Mouse (Mus musculus): ENCODE data around the gene Khdc3. TPM values are rescaled to one million over a fixed set of nuclear protein-coding genes. Genes with fewer than 3 reads are reported as not detected.
"Not testable (repeated sequence)": the region's sequence is repeated elsewhere in the genome, so short reads cannot be mapped to it uniquely, and the experiment has no call there.

Gene Khdc3
- polyA plus RNA-seq, 1 experiment from 2014 or later = not detected

GRCm38 (mm10) chr9:73073169-73073568, 28.5 kb upstream of the Khdc3 start:
- Histone ChIP-seq H3K36me3 (ENCODE audit: control insufficient read depth, insufficient read depth) (no peaks in the 10 kb centered on the region), H3K9ac (replicated peaks; ENCODE audit: low read depth, low read length) (no peak overlapping the region), H3K4me3 (replicated peaks; ENCODE audit: low read length) (no peak overlapping the region), H3K27ac (ENCODE audit: low read length) (no peak overlapping the region), H3K9me3 (ENCODE audit: control insufficient read depth, low read length) (no peaks in the 10 kb centered on the region), H3K4me1 (replicated peaks; ENCODE audit: control insufficient read depth, insufficient read depth, low read length) (no peaks in the 10 kb centered on the region), H3K4me2 (ENCODE audit: low read length) (no peak overlapping the region), H3K27me3 (replicated peaks; ENCODE audit: control insufficient read depth, insufficient read depth, low read length) (no peaks in the 10 kb centered on the region)
- WGBS = 96% methylated on average over 5 of the region's 5 CpGs
- no peak for ATAC-seq

- not testable (repeated sequence) for H3K27me3 ChIP-seq (replicated peaks; ENCODE audit: control insufficient read depth, insufficient read depth, low read length); H3K9ac ChIP-seq (replicated peaks; ENCODE audit: low read depth, low read length); H3K4me3 ChIP-seq (replicated peaks; ENCODE audit: low read length); ATAC-seq; H3K4me2 ChIP-seq (ENCODE audit: low read length); H3K4me1 ChIP-seq (replicated peaks; ENCODE audit: control insufficient read depth, insufficient read depth, low read length); H3K36me3 ChIP-seq (ENCODE audit: control insufficient read depth, insufficient read depth); H3K9me3 ChIP-seq (ENCODE audit: control insufficient read depth, low read length); H3K27ac ChIP-seq (ENCODE audit: low read length)
- 87% methylated on average over 11 of the region's 12 CpGs for WGBS
Observed at GRCm38 (mm10) chr9:73079349-73079748, 22.3 kb upstream of the Khdc3 start.

GRCm38 (mm10) chr9:73079801-73080325, 21.8 kb upstream of the Khdc3 start:
- Histone ChIP-seq H3K36me3 (ENCODE audit: control insufficient read depth, insufficient read depth) (no peaks in the 10 kb centered on the region), H3K4me2 (ENCODE audit: low read length) (no peak overlapping the region), H3K9me3 (ENCODE audit: control insufficient read depth, low read length) (no peaks in the 10 kb centered on the region), H3K27ac (ENCODE audit: low read length) (no peak overlapping the region), H3K9ac (replicated peaks; ENCODE audit: low read depth, low read length) (no peak overlapping the region), H3K4me3 (replicated peaks; ENCODE audit: low read length) (no peak overlapping the region), H3K27me3 (replicated peaks; ENCODE audit: control insufficient read depth, insufficient read depth, low read length) (no peaks in the 10 kb centered on the region), H3K4me1 (replicated peaks; ENCODE audit: control insufficient read depth, insufficient read depth, low read length) (no peaks in the 10 kb centered on the region)
- ATAC-seq = no peak
- WGBS = 40% methylated on average over 7 of the region's 7 CpGs

DNA sequence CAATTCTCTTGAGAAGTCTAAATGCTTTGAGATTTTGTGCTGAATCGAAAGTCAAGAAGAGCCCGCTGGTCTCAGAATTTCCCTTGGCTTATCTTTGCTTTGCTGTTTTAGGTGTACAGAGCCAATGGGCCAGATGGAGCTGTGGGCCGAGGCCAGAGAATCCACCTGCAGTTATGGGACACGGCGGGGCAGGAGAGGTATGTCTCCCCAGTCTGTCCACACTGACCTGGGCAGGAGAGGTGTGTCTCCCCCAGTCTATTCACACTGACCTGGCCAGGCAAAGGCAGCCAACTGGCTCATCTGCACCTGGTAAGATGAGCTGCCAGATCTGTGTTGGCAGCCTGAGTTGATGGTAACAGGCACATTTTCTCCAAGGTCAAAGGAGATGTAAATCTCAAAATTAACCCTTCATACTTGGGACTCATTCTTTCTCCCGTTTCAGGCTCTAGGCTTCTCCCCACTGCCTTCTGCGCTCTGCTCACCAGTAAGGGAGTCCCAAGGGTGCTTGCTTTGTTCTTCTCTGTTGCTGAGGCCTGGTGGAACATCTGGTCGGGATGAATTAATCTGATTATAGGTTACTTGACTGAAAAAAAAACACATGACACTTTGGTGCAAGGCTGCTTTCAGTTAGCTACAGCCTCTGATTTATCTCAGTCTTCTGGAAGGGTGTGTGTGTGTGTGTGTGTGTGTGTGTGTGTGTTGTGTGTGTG, 19.2 kb upstream of the Khdc3 start:
- no peak overlapping the region for H3K4me2 ChIP-seq (ENCODE audit: low read length)
- 77% methylated on average over 8 of the region's 8 CpGs for WGBS
- H3K4me1 ChIP-seq (replicated peaks; ENCODE audit: control insufficient read depth, insufficient read depth, low read length) = no peaks in the 10 kb centered on the region
- ATAC-seq = no peak
- no peaks in the 10 kb centered on the region for H3K9me3 ChIP-seq (ENCODE audit: control insufficient read depth, low read length)
- no peak overlapping the region for H3K27ac ChIP-seq (ENCODE audit: low read length)
- H3K4me3 ChIP-seq (replicated peaks; ENCODE audit: low read length) = no peak overlapping the region
- H3K27me3 ChIP-seq (replicated peaks; ENCODE audit: control insufficient read depth, insufficient read depth, low read length) = no peaks in the 10 kb centered on the region
- H3K9ac ChIP-seq (replicated peaks; ENCODE audit: low read depth, low read length) = no peak overlapping the region
- no peaks in the 10 kb centered on the region for H3K36me3 ChIP-seq (ENCODE audit: control insufficient read depth, insufficient read depth)

DNA sequence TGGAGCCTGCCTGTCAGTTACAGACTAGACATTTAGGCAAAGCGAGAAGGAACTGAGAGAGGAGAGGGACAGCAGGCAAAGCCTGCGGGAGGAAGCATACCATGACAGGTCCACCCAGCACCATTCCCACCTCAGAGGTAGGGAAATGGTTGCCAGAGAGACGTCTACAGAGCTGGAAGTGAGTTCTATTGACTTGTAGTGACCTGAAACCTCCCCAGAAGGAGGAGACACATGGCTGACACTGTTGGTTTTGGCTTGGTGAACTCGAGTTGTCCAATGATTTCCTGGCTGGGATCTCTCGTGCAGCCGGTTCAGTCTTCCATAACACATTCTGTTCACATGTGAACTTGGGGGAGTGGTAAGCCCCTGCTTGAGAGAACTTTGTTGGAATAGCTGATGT, 17.7 kb upstream of the Khdc3 start:
- Histone ChIP-seq H3K4me1 (replicated peaks; ENCODE audit: control insufficient read depth, insufficient read depth, low read length) (no peaks in the 10 kb centered on the region), H3K36me3 (ENCODE audit: control insufficient read depth, insufficient read depth) (no peaks in the 10 kb centered on the region), H3K4me2 (ENCODE audit: low read length) (no peak overlapping the region), H3K27ac (ENCODE audit: low read length) (no peak overlapping the region), H3K27me3 (replicated peaks; ENCODE audit: control insufficient read depth, insufficient read depth, low read length) (no peaks in the 10 kb centered on the region), H3K4me3 (replicated peaks; ENCODE audit: low read length) (no peak overlapping the region), H3K9ac (replicated peaks; ENCODE audit: low read depth, low read length) (no peak overlapping the region), H3K9me3 (ENCODE audit: control insufficient read depth, low read length) (no peaks in the 10 kb centered on the region)
- 79% methylated on average over 6 of the region's 6 CpGs for WGBS
- ATAC-seq = no peak

DNA sequence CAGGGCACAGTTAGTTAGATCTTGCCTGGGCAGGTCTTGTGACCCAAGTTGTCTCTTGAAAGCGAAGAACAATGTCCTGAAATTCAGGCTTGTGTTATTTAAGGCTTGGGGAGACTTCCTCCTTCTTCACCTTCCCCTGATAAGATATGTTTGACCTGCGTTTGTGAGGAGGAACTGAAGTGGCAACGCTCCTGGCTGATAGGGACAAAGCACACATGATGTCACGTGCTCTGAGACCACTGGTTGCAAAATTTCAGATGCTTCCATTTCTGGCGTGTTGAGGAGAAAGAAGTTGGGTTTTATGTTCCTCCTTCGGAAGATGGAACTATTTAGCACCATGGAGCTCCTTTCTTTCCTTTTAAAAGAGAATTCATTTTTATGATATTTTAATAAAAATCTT, 15.8 kb upstream of the Khdc3 start:
- 83% methylated on average over 6 of the region's 6 CpGs for WGBS
- H3K4me2 ChIP-seq (ENCODE audit: low read length) = no peak overlapping the region
- no peaks in the 10 kb centered on the region for H3K27me3 ChIP-seq (replicated peaks; ENCODE audit: control insufficient read depth, insufficient read depth, low read length)

GRCm38 (mm10) chr9:73087121-73087520, 14.5 kb upstream of the Khdc3 start:
- WGBS = 66% methylated on average over 8 of the region's 8 CpGs
- Histone ChIP-seq H3K4me3 (replicated peaks; ENCODE audit: low read length) (no peak overlapping the region), H3K27ac (ENCODE audit: low read length) (no peak overlapping the region), H3K4me2 (ENCODE audit: low read length) (no peak overlapping the region), H3K4me1 (replicated peaks; ENCODE audit: control insufficient read depth, insufficient read depth, low read length) (no peaks in the 10 kb centered on the region), H3K9me3 (ENCODE audit: control insufficient read depth, low read length) (no peaks in the 10 kb centered on the region), H3K36me3 (ENCODE audit: control insufficient read depth, insufficient read depth) (no peaks in the 10 kb centered on the region), H3K27me3 (replicated peaks; ENCODE audit: control insufficient read depth, insufficient read depth, low read length) (no peaks in the 10 kb centered on the region), H3K9ac (replicated peaks; ENCODE audit: low read depth, low read length) (no peak overlapping the region)
- ATAC-seq = no peak

More for the DNA sequence above, 15.8 kb upstream of the Khdc3 start:
- Histone ChIP-seq H3K27ac (ENCODE audit: low read length) (no peak overlapping the region), H3K36me3 (ENCODE audit: control insufficient read depth, insufficient read depth) (no peaks in the 10 kb centered on the region), H3K9ac (replicated peaks; ENCODE audit: low read depth, low read length) (no peak overlapping the region), H3K4me1 (replicated peaks; ENCODE audit: control insufficient read depth, insufficient read depth, low read length) (no peaks in the 10 kb centered on the region), H3K9me3 (ENCODE audit: control insufficient read depth, low read length) (no peaks in the 10 kb centered on the region), H3K4me3 (replicated peaks; ENCODE audit: low read length) (no peak overlapping the region)
- ATAC-seq = no peak

GRCm38 (mm10) chr9:73087581-73087980, 14.1 kb upstream of the Khdc3 start:
- no peak overlapping the region for H3K4me3 ChIP-seq (replicated peaks; ENCODE audit: low read length)
- 81% methylated on average over 5 of the region's 5 CpGs for WGBS
- ATAC-seq = no peak

GRCm38 (mm10) chr9:73089222-73089920, 12.3 kb upstream of the Khdc3 start:
- WGBS = 79% methylated on average over 16 of the region's 16 CpGs
- Histone ChIP-seq H3K4me3 (replicated peaks; ENCODE audit: low read length) (no peak overlapping the region), H3K36me3 (ENCODE audit: control insufficient read depth, insufficient read depth) (no peaks in the 10 kb centered on the region), H3K4me2 (ENCODE audit: low read length) (no peak overlapping the region), H3K9ac (replicated peaks; ENCODE audit: low read depth, low read length) (no peak overlapping the region), H3K27ac (ENCODE audit: low read length) (no peak overlapping the region), H3K27me3 (replicated peaks; ENCODE audit: control insufficient read depth, insufficient read depth, low read length) (no peaks in the 10 kb centered on the region), H3K4me1 (replicated peaks; ENCODE audit: control insufficient read depth, insufficient read depth, low read length) (no peaks in the 10 kb centered on the region; the same call in 1 of the 2 replicates), H3K9me3 (ENCODE audit: control insufficient read depth, low read length) (no peaks in the 10 kb centered on the region)
- ATAC-seq = no peak

More at GRCm38 (mm10) chr9:73087581-73087980, 14.1 kb upstream of the Khdc3 start:
- H3K9ac ChIP-seq (replicated peaks; ENCODE audit: low read depth, low read length) = no peak overlapping the region
- H3K27ac ChIP-seq (ENCODE audit: low read length) = no peak overlapping the region
- no peaks in the 10 kb centered on the region for H3K27me3 ChIP-seq (replicated peaks; ENCODE audit: control insufficient read depth, insufficient read depth, low read length)
- H3K36me3 ChIP-seq (ENCODE audit: control insufficient read depth, insufficient read depth) = no peaks in the 10 kb centered on the region
- no peaks in the 10 kb centered on the region for H3K4me1 ChIP-seq (replicated peaks; ENCODE audit: control insufficient read depth, insufficient read depth, low read length)
- no peak overlapping the region for H3K4me2 ChIP-seq (ENCODE audit: low read length)
- H3K9me3 ChIP-seq (ENCODE audit: control insufficient read depth, low read length) = no peaks in the 10 kb centered on the region

All from forebrain, embryonic 16.5 days (tissue).